Mouse (Mus musculus) forebrain, embryonic 10.5 days (tissue): ENCODE measurements at regions not wholly inside any gene's neighbourhood (a gene's known extent, or its start where the extent isn't known, plus 50 kb on each side); places are given as distances from the start of the nearest gene placed in this dataset.

Source experiments
- DNase-seq: peaks from one replicate; pipeline ENCODE4 v3.0.0-alpha.2; 2017; ENCODE audit warnings: low spot score; ENCODE audit errors: extremely low spot score
- H3K27ac ChIP-seq: fragments of 300-500 bp; sonication (generic); 2 replicates; pipeline ENCODE4 v1.5.1; 2016; ENCODE audit warnings: mild to moderate bottlenecking
- H3K27me3 ChIP-seq: fragments of 300-500 bp; sonication (generic); 2 replicates; pipeline ENCODE4 v1.6.1; 2016; ENCODE audit warnings: mild to moderate bottlenecking; ENCODE audit not compliant: poor library complexity, severe bottlenecking
- H3K36me3 ChIP-seq: fragments of 300-500 bp; sonication (generic); replicated peaks from 2 replicates; pipeline ENCODE4 v1.6.1; 2016; ENCODE audit warnings: mild to moderate bottlenecking, moderate library complexity
- H3K4me1 ChIP-seq: fragments of 300-500 bp; sonication (generic); 2 replicates; pipeline ENCODE4 v1.6.1; 2016
- H3K4me3 ChIP-seq: fragments of 300-500 bp; sonication (generic); 2 replicates; pipeline ENCODE4 v1.5.1; 2016; ENCODE audit warnings: mild to moderate bottlenecking, moderate library complexity
- H3K9me3 ChIP-seq: fragments of 300-500 bp; sonication (generic); 2 replicates; pipeline ENCODE4 v1.6.1; 2016; ENCODE audit warnings: mild to moderate bottlenecking, moderate library complexity
- WGBS: fragments of 180-500 bp; shearing (Covaris S2); methylation state at CpG from one replicate; pipeline ENCODE4 v1.1.7; 2016; 5-methylcytosine and 5-hydroxymethylcytosine counted together

DNA sequence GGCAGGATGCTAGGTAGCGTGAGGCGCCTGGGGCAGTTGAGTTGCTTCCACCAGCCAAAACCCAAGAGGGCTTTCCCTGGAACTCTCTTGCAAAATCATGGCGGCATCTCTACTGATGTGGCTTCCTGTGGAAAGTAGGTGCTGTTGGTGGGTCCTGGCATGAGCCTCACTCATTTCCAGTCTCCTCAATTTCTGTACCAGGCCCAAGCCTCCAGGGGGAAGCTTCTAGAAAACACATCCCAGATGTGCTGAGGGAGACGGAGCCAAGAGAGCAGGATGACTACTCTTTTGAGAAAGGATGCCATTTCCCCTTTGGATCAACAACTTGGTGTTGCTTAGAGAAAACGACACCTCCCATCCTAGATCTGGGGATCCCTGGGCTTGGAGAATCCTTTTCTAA is 50.9 kb upstream of the 1600014C23Rik start:
- WGBS: 90% methylated on average over 5 of the region's 5 CpGs
- Histone ChIP-seq H3K36me3 (no peaks in the 10 kb centered on the region), H3K27me3 (no peaks in the 10 kb centered on the region), H3K4me1 (peaks cover 9% of the 10 kb centered on the region), H3K9me3 (no peaks in the 10 kb centered on the region), H3K4me3 (no peak overlapping the region), H3K27ac (no peak overlapping the region)
- DNase-seq: no peak
